In genomic region chr2:167597492-167598186, GRCm38 (mm10) we compare ENCODE assay signal across 8 mouse cellular contexts. TPM values are rescaled to one million over a fixed set of nuclear protein-coding genes. Genes with fewer than 3 reads are reported as not detected.
DNase-seq lines count a peak whose midpoint lies in the region; ATAC-seq and TF ChIP-seq lines count a peak whose summit lies in the region.

No protein-coding gene starts in this region.

- H3K27ac ChIP-seq in intestine, postnatal 0 days (ENCODE audit: low read depth, low read length), result peak overlapping the region; percentile 46; the same call in 1 of the 2 replicates
- H3K27ac ChIP-seq in midbrain, embryonic 16.5 days (ENCODE audit: low read length), result no peak overlapping the region

- no peaks in the 10 kb centered on the region for H3K9me3 ChIP-seq in intestine, postnatal 0 days (ENCODE audit: control insufficient read depth)
- no peaks in the 10 kb centered on the region for H3K9me3 ChIP-seq in midbrain, embryonic 16.5 days (replicated peaks; ENCODE audit: control insufficient read depth, low read length, poor library complexity, severe bottlenecking)

- H3K27me3 ChIP-seq in intestine, postnatal 0 days (replicated peaks; ENCODE audit: control insufficient read depth, insufficient read depth, low read length), result peaks cover 3% of the 10 kb centered on the region; the same call in 1 of the 2 replicates
- H3K27me3 ChIP-seq in midbrain, embryonic 16.5 days (ENCODE audit: control insufficient read depth, insufficient read depth, low read depth, low read length), result 0 out of 2 replicates have a peak, but pooled peaks cover 4% of the 10 kb centered on the region

- H3K4me3 ChIP-seq in intestine, postnatal 0 days (ENCODE audit: low read depth, low read length), result no peak overlapping the region
- peak overlapping the region; percentile 16 for H3K4me3 ChIP-seq in midbrain, embryonic 16.5 days (ENCODE audit: low read depth, low read length)

- H3K9ac ChIP-seq in intestine, postnatal 0 days (ENCODE audit: low read depth, low read length), result no peak overlapping the region
- H3K9ac ChIP-seq in midbrain, embryonic 16.5 days (ENCODE audit: low read depth, low read length), result peak overlapping the region; percentile 54; the same call in 1 of the 2 replicates

- H3K4me1 ChIP-seq in intestine, postnatal 0 days (replicated peaks; ENCODE audit: control insufficient read depth, insufficient read depth, low read length), result no peaks in the 10 kb centered on the region
- H3K4me1 ChIP-seq in midbrain, embryonic 16.5 days (ENCODE audit: control insufficient read depth, insufficient read depth, low read length), result peaks cover 5% of the 10 kb centered on the region; the same call in 1 of the 2 replicates

- no peaks in the 10 kb centered on the region for H3K36me3 ChIP-seq in intestine, postnatal 0 days (ENCODE audit: control insufficient read depth, insufficient read depth)
- H3K36me3 ChIP-seq in midbrain, embryonic 16.5 days (ENCODE audit: control insufficient read depth, insufficient read depth, low read length), result no peaks in the 10 kb centered on the region

- peak; percentile 13; the same call in 1 of the 2 replicates for ATAC-seq in intestine, postnatal 0 days
- ATAC-seq in midbrain, embryonic 16.5 days, result peak; percentile 68; the same call in 1 of the 2 replicates

- peak; percentile 35 for DNase-seq in right cerebral cortex, postnatal 4 days
- DNase-seq in right cerebral cortex, adult 2 months (ENCODE audit: low spot score in 2 of 2), result no peak
- peak; percentile 83 for DNase-seq in forelimb bud, embryonic 11.5 days (ENCODE audit: low read depth, low spot score)
- DNase-seq in right cerebral cortex, postnatal 25 days, result no peak
- DNase-seq in cerebellum, postnatal 4 days (ENCODE audit: low spot score in 2 of 2), result no peak
- no peak for DNase-seq in spleen, adult 12 weeks (ENCODE audit: low spot score)

- H3K4me2 ChIP-seq in intestine, postnatal 0 days (replicated peaks; ENCODE audit: low read depth), result peak overlapping the region; percentile 31
- peak overlapping the region; percentile 44 for H3K4me2 ChIP-seq in midbrain, embryonic 16.5 days (ENCODE audit: low read length)

- 20% methylated on average over 40 of the region's 40 CpGs for WGBS in intestine, postnatal 0 days
- WGBS in midbrain, embryonic 16.5 days, result 36% methylated on average over 32 of the region's 40 CpGs

- TF ChIP-seq CTCF in intestine, postnatal 0 days (IDR thresholded peaks at IDR 0.05; ENCODE audit: low read depth), result no peak

RNA-seq across cellular contexts. Expression of gene Ube2v1, which starts 34.3 kb away (rescaled TPM):
- polyA plus RNA-seq in intestine, postnatal 0 days (2015; fragmentation: Nextera tagmentation; extraction: Ambion mirVana), result 173 and 174 TPM in 2 replicates
- 321 and 344 TPM in 2 replicates for polyA plus RNA-seq in midbrain, embryonic 16.5 days (2015; fragmentation: Nextera tagmentation; extraction: Ambion mirVana)

RNA-seq across cellular contexts. Expression of gene Snai1, which starts 59.6 kb away (rescaled TPM):
- polyA plus RNA-seq in intestine, postnatal 0 days (2015; fragmentation: Nextera tagmentation; extraction: Ambion mirVana), result 5.4 and 8.0 TPM in 2 replicates
- 3.9 and 4.7 TPM in 2 replicates for polyA plus RNA-seq in midbrain, embryonic 16.5 days (2015; fragmentation: Nextera tagmentation; extraction: Ambion mirVana)

Comparison
In these comparisons a context has a peak if more than half of its experiments do, and no peak if none do; other contexts are left out.
1. DNase-seq: peak in right cerebral cortex, postnatal 4 days (single experiment) and forelimb bud, embryonic 11.5 days (single experiment); none in right cerebral cortex, adult 2 months (0 of 2), right cerebral cortex, postnatal 25 days (single experiment), cerebellum, postnatal 4 days (0 of 2) and spleen, adult 12 weeks (single experiment).